Mouse (Mus musculus) heart, embryonic 16.5 days (tissue): ENCODE results near the gene Nceh1. TPM values are rescaled to one million over a fixed set of nuclear protein-coding genes. Genes with fewer than 3 reads are reported as not detected.

Source experiments
- ATAC-seq: fragments of 200-750 bp; cut with Nextera tagmentation; replicated peaks from 2 replicates; pipeline ENCODE4 v1.8.0; 2017; ENCODE audit warnings: moderate number of reproducible peaks; ENCODE audit not compliant: insufficient read depth, low FRiP score; ENCODE audit errors: extremely low read depth
- H3K27ac ChIP-seq: fragments of 300-500 bp; sonication (generic); 2 replicates; pipeline ENCODE4 v1.5.1; 2014; ENCODE audit warnings: mild to moderate bottlenecking, low read length, control low read depth, moderate library complexity
- H3K27me3 ChIP-seq: fragments of 300-500 bp; sonication (generic); 2 replicates; pipeline ENCODE4 v1.6.1; 2014; ENCODE audit warnings: low read length, mixed read lengths; ENCODE audit not compliant: control insufficient read depth, insufficient read depth
- H3K36me3 ChIP-seq: fragments of 300-500 bp; sonication (generic); 2 replicates; pipeline ENCODE4 v1.6.1; 2014; ENCODE audit not compliant: control insufficient read depth, insufficient read depth
- H3K4me1 ChIP-seq: fragments of 300-500 bp; sonication (generic); 2 replicates; pipeline ENCODE4 v1.6.1; 2014; ENCODE audit warnings: low read length, mixed read lengths; ENCODE audit not compliant: control insufficient read depth, insufficient read depth
- H3K4me2 ChIP-seq: fragments of 300-500 bp; sonication (generic); 2 replicates; pipeline ENCODE4 v1.6.1; 2014; ENCODE audit warnings: low read depth, mild to moderate bottlenecking, control low read depth, low read length
- H3K4me3 ChIP-seq: fragments of 300-500 bp; sonication (generic); 2 replicates; pipeline ENCODE4 v1.5.1; 2014; ENCODE audit warnings: mild to moderate bottlenecking, control low read depth, low read length
- H3K9ac ChIP-seq: fragments of 300-500 bp; sonication (generic); 2 replicates; pipeline ENCODE4 v1.6.1; 2014; ENCODE audit warnings: low read length, control low read depth
- H3K9me3 ChIP-seq: fragments of 300-500 bp; sonication (generic); replicated peaks from 2 replicates; pipeline ENCODE4 v1.6.1; 2016; ENCODE audit warnings: low read length; ENCODE audit not compliant: control insufficient read depth
- WGBS: fragments of 180-500 bp; shearing (Covaris S2); extraction: QIAGEN DNeasy Blood & Tissue Kit; methylation state at CpG from one replicate; pipeline ENCODE4 v1.1.7; 2014; 5-methylcytosine and 5-hydroxymethylcytosine counted together
- polyA plus RNA-seq: library from polyadenylated mRNA; unstranded; fragments of >200 nt; fragmentation: Nextera tagmentation; extraction: Ambion mirVana; gene quantifications from 2 replicates; pipeline ENCODE4 v1.2.1, GENCODE M21; 2015

The Nceh1 gene
- polyA plus RNA-seq: 22.3 and 26.5 TPM in 2 replicates

GRCm38 (mm10) chr3:27182733-27183600 is at the start of gene Nceh1:
TSS of gene Nceh1 (plus strand) at chr3:27182965.
- Histone ChIP-seq H3K9ac (peak within 1 kb of the TSS; percentile 85), H3K4me1 (peaks cover 5% of the 10 kb centered on the region; the same call in 1 of the 2 replicates), H3K27ac (peak within 1 kb of the TSS; percentile 80), H3K36me3 (no peaks in the 10 kb centered on the region), H3K4me3 (peak within 1 kb of the TSS; percentile 82), H3K9me3 (no peaks in the 10 kb centered on the region), H3K4me2 (peak within 1 kb of the TSS; percentile 85), H3K27me3 (no peaks in the 10 kb centered on the region)
- WGBS: under 1% methylated on average over 54 of the region's 54 CpGs
- peak; percentile 99 for ATAC-seq

DNA sequence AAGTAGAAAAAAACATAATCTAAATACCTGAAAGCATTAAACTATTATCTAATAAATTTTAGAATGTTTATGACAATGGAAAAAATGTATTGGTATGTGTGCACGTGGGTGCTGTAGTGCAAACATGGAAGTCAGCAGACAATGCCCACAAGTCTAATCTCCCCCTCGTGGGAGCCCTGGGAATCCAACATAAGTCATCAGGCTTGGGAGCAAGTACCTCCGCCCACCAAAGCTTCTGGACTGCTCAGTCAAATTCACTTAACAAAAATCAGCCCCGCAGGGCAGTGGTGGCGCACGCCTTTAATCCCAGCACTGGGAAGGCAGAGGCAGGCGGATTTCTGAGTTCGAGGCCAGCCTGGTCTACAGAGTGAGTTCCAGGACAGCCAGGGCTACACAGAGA is 42.7 kb upstream of the Nceh1 start:
- H3K27ac ChIP-seq: no peak overlapping the region
- H3K36me3 ChIP-seq: peaks cover 55% of the 10 kb centered on the region
- no peaks in the 10 kb centered on the region for H3K9me3 ChIP-seq
- 89% methylated on average over 8 of the region's 8 CpGs for WGBS
- H3K4me3 ChIP-seq: no peak overlapping the region
- no peak overlapping the region for H3K4me2 ChIP-seq
- no peaks in the 10 kb centered on the region for H3K27me3 ChIP-seq
- H3K9ac ChIP-seq: no peak overlapping the region
- no peak for ATAC-seq
- H3K4me1 ChIP-seq: no peaks in the 10 kb centered on the region

DNA sequence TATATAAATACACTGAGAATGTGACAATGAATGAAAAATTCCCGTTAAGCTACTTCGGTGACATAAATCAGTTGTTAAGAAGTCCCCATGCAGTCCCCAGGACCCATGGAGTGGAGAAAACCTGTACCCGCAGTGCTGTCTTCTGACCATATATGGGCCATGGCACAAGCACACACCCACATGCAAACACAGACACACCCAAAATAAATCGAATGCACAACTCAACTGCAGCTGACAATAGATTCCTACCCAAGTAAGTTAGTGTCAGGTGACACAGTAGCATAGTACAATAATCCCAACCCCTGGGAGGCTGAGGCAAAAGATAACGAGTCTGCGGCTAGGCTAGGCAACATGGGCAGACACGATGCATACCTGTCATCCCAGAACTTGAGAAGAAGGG is 39.2 kb upstream of the Nceh1 start:
- peaks cover 37% of the 10 kb centered on the region for H3K36me3 ChIP-seq

DNA sequence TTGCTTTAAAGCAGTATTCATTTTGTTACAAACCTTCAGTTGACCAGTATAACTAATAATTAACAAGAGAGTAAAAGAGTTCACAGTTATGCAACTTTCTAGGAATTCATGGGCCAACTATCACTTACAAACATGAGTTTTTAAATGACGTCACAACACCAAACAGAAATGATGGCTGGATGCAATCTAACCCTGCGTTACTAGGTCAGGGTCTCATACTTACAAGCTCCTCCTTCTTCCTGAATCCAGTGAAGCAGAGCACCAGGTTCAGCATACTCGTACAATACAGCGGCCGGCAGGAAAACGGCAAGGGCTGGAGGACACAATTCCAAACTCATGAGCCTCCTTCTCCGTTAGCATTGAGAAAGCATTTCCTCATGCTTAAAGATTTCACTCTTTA is 37.0 kb upstream of the Nceh1 start:
- WGBS: 86% methylated on average over 7 of the region's 7 CpGs
- no peak overlapping the region for H3K27ac ChIP-seq
- no peak for ATAC-seq
- H3K36me3 ChIP-seq: peaks cover 33% of the 10 kb centered on the region
- H3K4me1 ChIP-seq: no peaks in the 10 kb centered on the region
- H3K4me2 ChIP-seq: no peak overlapping the region
- H3K9ac ChIP-seq: no peak overlapping the region
- no peak overlapping the region for H3K4me3 ChIP-seq
- H3K27me3 ChIP-seq: no peaks in the 10 kb centered on the region
- H3K9me3 ChIP-seq: no peaks in the 10 kb centered on the region

More for the DNA sequence above, 39.2 kb upstream of the Nceh1 start:
- ATAC-seq: no peak
- 83% methylated on average over 7 of the region's 7 CpGs for WGBS
- Histone ChIP-seq H3K9ac (no peak overlapping the region), H3K4me3 (no peak overlapping the region), H3K27ac (no peak overlapping the region), H3K9me3 (no peaks in the 10 kb centered on the region), H3K4me1 (no peaks in the 10 kb centered on the region), H3K4me2 (no peak overlapping the region), H3K27me3 (no peaks in the 10 kb centered on the region)

GRCm38 (mm10) chr3:27153191-27153671 is 29.5 kb upstream of the Nceh1 start:
- Histone ChIP-seq H3K27ac (peak overlapping the region; percentile 83), H3K9me3 (no peaks in the 10 kb centered on the region), H3K9ac (peak overlapping the region; percentile 86), H3K27me3 (no peaks in the 10 kb centered on the region), H3K36me3 (peaks cover 6% of the 10 kb centered on the region; the same call in 1 of the 2 replicates), H3K4me2 (peak overlapping the region; percentile 72), H3K4me3 (peak overlapping the region; percentile 92), H3K4me1 (peaks cover 24% of the 10 kb centered on the region)
- peak; percentile 19 for ATAC-seq
- 1% methylated on average over 31 of the region's 31 CpGs for WGBS

DNA sequence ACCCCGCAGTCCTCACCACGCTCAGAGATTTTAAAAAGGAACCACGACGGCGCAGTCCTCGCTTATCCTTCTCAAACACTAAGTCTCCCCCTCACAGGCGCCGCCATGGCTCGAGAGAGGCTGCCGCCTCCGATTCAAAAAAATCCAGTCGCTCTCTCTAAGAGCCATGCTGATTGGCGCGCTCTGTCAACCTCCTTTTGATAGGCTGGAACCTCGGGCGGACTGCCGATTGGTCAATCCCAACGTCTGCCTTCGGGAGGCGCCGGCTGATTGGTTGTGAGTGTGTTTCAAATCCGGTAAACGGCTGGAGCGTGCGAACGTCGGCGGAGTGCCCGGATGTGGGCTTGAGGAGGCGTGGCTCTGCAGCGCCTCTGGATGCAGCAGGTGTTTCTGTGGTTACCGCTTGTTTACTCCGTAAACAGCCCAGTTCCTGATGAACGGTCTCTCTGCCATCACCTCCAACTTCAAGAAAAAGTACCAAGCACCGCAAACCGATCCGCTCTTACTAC is 29.0 kb upstream of the Nceh1 start, which contains the start of gene Ect2:
Gene Ect2, minus strand, starts transcription at position 178 of the 509 bp plus-strand sequence.
- H3K4me1 ChIP-seq: peaks cover 24% of the 10 kb centered on the region
- no peaks in the 10 kb centered on the region for H3K9me3 ChIP-seq
- peak within 1 kb of the TSS; percentile 72 for H3K4me2 ChIP-seq
- WGBS: under 1% methylated on average over 37 of the region's 37 CpGs
- H3K36me3 ChIP-seq: 0 out of 2 replicates have a peak, but pooled peaks cover 4% of the 10 kb centered on the region
- H3K4me3 ChIP-seq: peak within 1 kb of the TSS; percentile 92
- peak within 1 kb of the TSS; percentile 86 for H3K9ac ChIP-seq
- no peaks in the 10 kb centered on the region for H3K27me3 ChIP-seq
- peak within 1 kb of the TSS; percentile 93 for H3K27ac ChIP-seq
- peak; percentile 96 for ATAC-seq

- H3K9ac ChIP-seq: peak overlapping the region; percentile 30
- peak overlapping the region; percentile 42 for H3K4me2 ChIP-seq
- H3K27ac ChIP-seq: peak overlapping the region; percentile 93
- no peaks in the 10 kb centered on the region for H3K27me3 ChIP-seq
- H3K4me1 ChIP-seq: peaks cover 24% of the 10 kb centered on the region
- no peak for ATAC-seq
- H3K9me3 ChIP-seq: no peaks in the 10 kb centered on the region
- H3K36me3 ChIP-seq: 0 out of 2 replicates have a peak, but pooled peaks cover 4% of the 10 kb centered on the region
- 53% methylated on average over 2 of the region's 2 CpGs for WGBS
- H3K4me3 ChIP-seq: peak overlapping the region; percentile 92
These were observed 28.5 kb upstream of the Nceh1 start for GRCm38 (mm10) chr3:27154280-27154679.

- Histone ChIP-seq H3K9ac (peak overlapping the region; percentile 30), H3K27ac (peak overlapping the region; percentile 93), H3K9me3 (no peaks in the 10 kb centered on the region), H3K36me3 (no peaks in the 10 kb centered on the region), H3K27me3 (no peaks in the 10 kb centered on the region), H3K4me3 (no peak overlapping the region), H3K4me2 (peak overlapping the region; percentile 22; the same call in 1 of the 2 replicates), H3K4me1 (peaks cover 24% of the 10 kb centered on the region)
- 18% methylated on average over 6 of the region's 6 CpGs for WGBS
- no peak for ATAC-seq
These were observed 27.5 kb upstream of the Nceh1 start for GRCm38 (mm10) chr3:27155051-27155855.
